ENCODE assay signal across 8 mouse cellular contexts in genomic region chr2:168205681-168206631, GRCm38 (mm10). TPM values are rescaled to one million over a fixed set of nuclear protein-coding genes. Genes with fewer than 3 reads are reported as not detected.
DNase-seq lines count a peak whose midpoint lies in the region; ATAC-seq and TF ChIP-seq lines count a peak whose summit lies in the region.

No protein-coding gene starts in this region.

- H3K4me2 ChIP-seq in forebrain, embryonic 11.5 days (ENCODE audit: low read depth, low read length, severe bottlenecking) = peak overlapping the region; percentile 80
- peak overlapping the region; percentile 92 for H3K4me2 ChIP-seq in hindbrain, embryonic 16.5 days (ENCODE audit: low read length)
- H3K4me2 ChIP-seq in midbrain, embryonic 14.5 days (ENCODE audit: low read length) = peak overlapping the region; percentile 85
- peak overlapping the region; percentile 70 for H3K4me2 ChIP-seq in stomach, embryonic 15.5 days

- intact Hi-C loops in gastrocnemius, postnatal 14 days (cut with DNase I; ENCODE audit: low total_unique reads) = no loop called here

- peak overlapping the region; percentile 97 for H3K27ac ChIP-seq in forebrain, embryonic 11.5 days (ENCODE audit: low read depth, low read length)
- H3K27ac ChIP-seq in hindbrain, embryonic 16.5 days (ENCODE audit: low read depth, low read length) = peak overlapping the region; percentile 99
- H3K27ac ChIP-seq in limb, embryonic 10.5 days = peak overlapping the region; percentile 100
- H3K27ac ChIP-seq in midbrain, embryonic 14.5 days (replicated peaks; ENCODE audit: low read depth, low read length) = peak overlapping the region; percentile 100
- H3K27ac ChIP-seq in stomach, embryonic 15.5 days = peak overlapping the region; percentile 98

- peak overlapping the region; percentile 100 for H3K9ac ChIP-seq in forebrain, embryonic 11.5 days (ENCODE audit: low read length)
- H3K9ac ChIP-seq in hindbrain, embryonic 16.5 days (ENCODE audit: low read depth, low read length) = peak overlapping the region; percentile 99
- H3K9ac ChIP-seq in midbrain, embryonic 14.5 days (replicated peaks; ENCODE audit: low read length) = peak overlapping the region; percentile 100
- H3K9ac ChIP-seq in stomach, embryonic 15.5 days = peak overlapping the region; percentile 98

- H3K36me3 ChIP-seq in forebrain, embryonic 11.5 days (ENCODE audit: control insufficient read depth, insufficient read depth, low read length) = peaks cover 10% of the 10 kb centered on the region
- H3K36me3 ChIP-seq in hindbrain, embryonic 16.5 days (ENCODE audit: control insufficient read depth, insufficient read depth, low read length) = peaks cover 9% of the 10 kb centered on the region
- peaks cover 75% of the 10 kb centered on the region for H3K36me3 ChIP-seq in limb, embryonic 10.5 days
- H3K36me3 ChIP-seq in midbrain, embryonic 14.5 days (ENCODE audit: control insufficient read depth, insufficient read depth, low read length) = peaks cover 41% of the 10 kb centered on the region
- H3K36me3 ChIP-seq in stomach, embryonic 15.5 days = peaks cover 16% of the 10 kb centered on the region

- ATAC-seq in forebrain, embryonic 11.5 days (replicated peaks; ENCODE audit: low FRiP score) = peak; percentile 15
- ATAC-seq in hindbrain, embryonic 16.5 days = peak; percentile 27
- peak; percentile 17; the same call in 1 of the 2 replicates for ATAC-seq in midbrain, embryonic 14.5 days (ENCODE audit: low FRiP score, low TSS enrichment)
- ATAC-seq in stomach, embryonic 15.5 days (ENCODE audit: insufficient read depth, low FRiP score, low read depth) = 0 out of 2 replicates have a peak, but pooled peaks have one; percentile 2

- TF ChIP-seq POLR2A in brain, embryonic 14.5 days (IDR thresholded peaks at IDR 0.05; ENCODE audit: borderline replicate concordance, extremely low read depth, insufficient read depth, insufficient read length, poor library complexity, severe bottlenecking) = 0 out of 2 replicates have a peak, but pooled peaks have one; percentile 23

- no peak for TF ChIP-seq CTCF in brain, embryonic 14.5 days (IDR thresholded peaks at IDR 0.05; ENCODE audit: borderline replicate concordance, extremely low read depth, insufficient read depth, insufficient read length)

- no peaks in the 10 kb centered on the region for H3K27me3 ChIP-seq in forebrain, embryonic 11.5 days (ENCODE audit: control insufficient read depth, insufficient read depth, low read length)
- no peaks in the 10 kb centered on the region for H3K27me3 ChIP-seq in hindbrain, embryonic 16.5 days (replicated peaks; ENCODE audit: control insufficient read depth, insufficient read depth, low read length)
- H3K27me3 ChIP-seq in limb, embryonic 10.5 days (ENCODE audit: low read depth, poor library complexity, severe bottlenecking) = no peaks in the 10 kb centered on the region
- H3K27me3 ChIP-seq in midbrain, embryonic 14.5 days (ENCODE audit: control insufficient read depth, insufficient read depth, low read length) = no peaks in the 10 kb centered on the region
- no peaks in the 10 kb centered on the region for H3K27me3 ChIP-seq in stomach, embryonic 15.5 days (replicated peaks)

- WGBS in forebrain, embryonic 11.5 days = under 1% methylated on average over 38 of the region's 49 CpGs
- WGBS in hindbrain, embryonic 16.5 days = under 1% methylated on average over 48 of the region's 49 CpGs
- WGBS in limb, embryonic 10.5 days = under 1% methylated on average over 47 of the region's 49 CpGs
- under 1% methylated on average over 49 of the region's 49 CpGs for WGBS in midbrain, embryonic 14.5 days
- 1% methylated on average over 31 of the region's 49 CpGs for WGBS in stomach, embryonic 15.5 days

- peaks cover 9% of the 10 kb centered on the region for H3K4me1 ChIP-seq in forebrain, embryonic 11.5 days (replicated peaks; ENCODE audit: control insufficient read depth, insufficient read depth, low read length)
- H3K4me1 ChIP-seq in hindbrain, embryonic 16.5 days (ENCODE audit: control insufficient read depth, insufficient read depth, low read depth, low read length) = peaks cover 26% of the 10 kb centered on the region
- H3K4me1 ChIP-seq in limb, embryonic 10.5 days = peaks cover 22% of the 10 kb centered on the region
- H3K4me1 ChIP-seq in midbrain, embryonic 14.5 days (ENCODE audit: control insufficient read depth, insufficient read depth, low read length) = peaks cover 29% of the 10 kb centered on the region
- H3K4me1 ChIP-seq in stomach, embryonic 15.5 days = peaks cover 22% of the 10 kb centered on the region; the same call in 1 of the 2 replicates

- H3K9me3 ChIP-seq in forebrain, embryonic 11.5 days (ENCODE audit: control insufficient read depth, low read length) = no peaks in the 10 kb centered on the region
- no peaks in the 10 kb centered on the region for H3K9me3 ChIP-seq in hindbrain, embryonic 16.5 days (ENCODE audit: control insufficient read depth, low read length)
- no peaks in the 10 kb centered on the region for H3K9me3 ChIP-seq in limb, embryonic 10.5 days (replicated peaks)
- no peaks in the 10 kb centered on the region for H3K9me3 ChIP-seq in midbrain, embryonic 14.5 days (ENCODE audit: control insufficient read depth, low read length)
- H3K9me3 ChIP-seq in stomach, embryonic 15.5 days = no peaks in the 10 kb centered on the region; the same call in 1 of the 2 replicates

- H3K4me3 ChIP-seq in forebrain, embryonic 11.5 days (ENCODE audit: low read depth, low read length) = peak overlapping the region; percentile 100
- peak overlapping the region; percentile 88 for H3K4me3 ChIP-seq in hindbrain, embryonic 16.5 days (ENCODE audit: low read length)
- H3K4me3 ChIP-seq in limb, embryonic 10.5 days = peak overlapping the region; percentile 99
- peak overlapping the region; percentile 96 for H3K4me3 ChIP-seq in midbrain, embryonic 14.5 days (replicated peaks; ENCODE audit: low read depth, low read length)
- H3K4me3 ChIP-seq in stomach, embryonic 15.5 days (replicated peaks) = peak overlapping the region; percentile 98

- DNase-seq in gastrocnemius, postnatal 14 days = peak; percentile 21
- DNase-seq in gastrocnemius, adult 8-10 months (ENCODE audit: low spot score in 2 of 2) = no peak
- peak; percentile 54 for DNase-seq in brain, embryonic 14.5 days (ENCODE audit: low read depth)
- DNase-seq in forebrain, embryonic 11.5 days (ENCODE audit: low spot score) = peak; percentile 81
- DNase-seq in limb, embryonic 10.5 days (ENCODE audit: low spot score) = peak; percentile 69
- DNase-seq in midbrain, embryonic 14.5 days = peak; percentile 62

RNA-seq across cellular contexts. Expression of gene Adnp, which starts 1.0 kb away (rescaled TPM):
- total RNA-seq in gastrocnemius, postnatal 14 days (2021) = 10 to 100 TPM; 19.4 to 23.0 TPM
- 10 to 100 TPM in 3 of 4 experiments, 1 to 10 TPM in 1; 7.4 to 16.6 (median 13.8) TPM for total RNA-seq in gastrocnemius, adult 8-10 months (2022)
- polyA plus RNA-seq in brain, embryonic 14.5 days (2012; rRNA removed) = 86.0 and 115 TPM in 2 replicates
- polyA plus RNA-seq in forebrain, embryonic 11.5 days (2014; fragmentation: Nextera tagmentation; extraction: Ambion mirVana) = 18.7 and 19.7 TPM in 2 replicates
- 2.1 and 2.3 TPM in 2 replicates for polyA plus RNA-seq in hindbrain, embryonic 16.5 days (2015; fragmentation: Nextera tagmentation; extraction: Ambion mirVana)
- polyA plus RNA-seq in limb, embryonic 10.5 days (2016; fragmentation: Nextera tagmentation; extraction: Ambion mirVana) = 5.7 and 5.8 TPM in 2 replicates
- polyA plus RNA-seq in midbrain, embryonic 14.5 days (2014; fragmentation: Nextera tagmentation; extraction: Ambion mirVana) = 4.5 and 5.8 TPM in 2 replicates
- polyA plus RNA-seq in stomach, embryonic 15.5 days (2015; fragmentation: Nextera tagmentation; extraction: Ambion mirVana) = 10.2 and 10.5 TPM in 2 replicates

RNA-seq across cellular contexts. Expression of gene Gm20716, which starts 24.2 kb away (rescaled TPM):
- 10 to 100 TPM; 10.2 to 13.0 TPM for total RNA-seq in gastrocnemius, postnatal 14 days (2021)
- 10 to 100 TPM; 10.1 to 16.6 (median 14.1) TPM for total RNA-seq in gastrocnemius, adult 8-10 months (2022)
- polyA plus RNA-seq in brain, embryonic 14.5 days (2012; rRNA removed) = 16.6 and 21.9 TPM in 2 replicates
- 25.6 and 30.3 TPM in 2 replicates for polyA plus RNA-seq in forebrain, embryonic 11.5 days (2014; fragmentation: Nextera tagmentation; extraction: Ambion mirVana)
- polyA plus RNA-seq in hindbrain, embryonic 16.5 days (2015; fragmentation: Nextera tagmentation; extraction: Ambion mirVana) = 15.1 and 16.8 TPM in 2 replicates
- polyA plus RNA-seq in limb, embryonic 10.5 days (2016; fragmentation: Nextera tagmentation; extraction: Ambion mirVana) = 18.4 and 22.2 TPM in 2 replicates
- polyA plus RNA-seq in midbrain, embryonic 14.5 days (2014; fragmentation: Nextera tagmentation; extraction: Ambion mirVana) = 35.8 and 35.9 TPM in 2 replicates
- 18.2 and 18.8 TPM in 2 replicates for polyA plus RNA-seq in stomach, embryonic 15.5 days (2015; fragmentation: Nextera tagmentation; extraction: Ambion mirVana)

RNA-seq across cellular contexts. Expression of gene Dpm1, which starts 24.4 kb away (rescaled TPM):
- total RNA-seq in gastrocnemius, postnatal 14 days (2021) = 10 to 100 TPM; 51.4 to 52.3 TPM
- total RNA-seq in gastrocnemius, adult 8-10 months (2022) = 10 to 100 TPM; 49.6 to 72.9 (median 64.6) TPM
- 15.0 and 16.6 TPM in 2 replicates for polyA plus RNA-seq in brain, embryonic 14.5 days (2012; rRNA removed)
- 58.6 and 65.3 TPM in 2 replicates for polyA plus RNA-seq in forebrain, embryonic 11.5 days (2014; fragmentation: Nextera tagmentation; extraction: Ambion mirVana)
- 60.0 and 67.8 TPM in 2 replicates for polyA plus RNA-seq in hindbrain, embryonic 16.5 days (2015; fragmentation: Nextera tagmentation; extraction: Ambion mirVana)
- 58.3 and 60.7 TPM in 2 replicates for polyA plus RNA-seq in limb, embryonic 10.5 days (2016; fragmentation: Nextera tagmentation; extraction: Ambion mirVana)
- polyA plus RNA-seq in midbrain, embryonic 14.5 days (2014; fragmentation: Nextera tagmentation; extraction: Ambion mirVana) = 61.1 and 75.4 TPM in 2 replicates
- polyA plus RNA-seq in stomach, embryonic 15.5 days (2015; fragmentation: Nextera tagmentation; extraction: Ambion mirVana) = 98.6 and 101 TPM in 2 replicates

RNA-seq across cellular contexts. Expression of gene Mocs3, which starts 24.5 kb away (rescaled TPM):
- total RNA-seq in gastrocnemius, postnatal 14 days (2021) = 1 to 10 TPM; 4.0 to 4.7 TPM
- 1 to 10 TPM; 4.4 to 5.9 (median 5.6) TPM for total RNA-seq in gastrocnemius, adult 8-10 months (2022)
- polyA plus RNA-seq in brain, embryonic 14.5 days (2012; rRNA removed) = 17.9 and 21.6 TPM in 2 replicates
- polyA plus RNA-seq in forebrain, embryonic 11.5 days (2014; fragmentation: Nextera tagmentation; extraction: Ambion mirVana) = 8.5 and 9.1 TPM in 2 replicates
- polyA plus RNA-seq in hindbrain, embryonic 16.5 days (2015; fragmentation: Nextera tagmentation; extraction: Ambion mirVana) = 6.9 and 7.5 TPM in 2 replicates
- polyA plus RNA-seq in limb, embryonic 10.5 days (2016; fragmentation: Nextera tagmentation; extraction: Ambion mirVana) = 6.3 and 7.4 TPM in 2 replicates
- polyA plus RNA-seq in midbrain, embryonic 14.5 days (2014; fragmentation: Nextera tagmentation; extraction: Ambion mirVana) = 10.3 and 10.8 TPM in 2 replicates
- polyA plus RNA-seq in stomach, embryonic 15.5 days (2015; fragmentation: Nextera tagmentation; extraction: Ambion mirVana) = 7.1 and 8.1 TPM in 2 replicates

Comparison
In these comparisons a context has a peak if more than half of its experiments do, and no peak if none do; other contexts are left out.
1. DNase-seq: peak in gastrocnemius, postnatal 14 days (single experiment), brain, embryonic 14.5 days (single experiment), forebrain, embryonic 11.5 days (single experiment), limb, embryonic 10.5 days (single experiment) and midbrain, embryonic 14.5 days (single experiment); none in gastrocnemius, adult 8-10 months (0 of 2).
2. Peak in every context shown above with its lines, with median percentiles within 50 percentile points of each other: ATAC-seq, H3K27ac ChIP-seq, H3K4me2 ChIP-seq, H3K4me3 ChIP-seq and H3K9ac ChIP-seq.